Mouse (Mus musculus): ENCODE measurements around the gene Rbbp8nl.

- TF ChIP-seq CTCF (IDR thresholded peaks at IDR 0.05; ENCODE audit: control insufficient read depth, insufficient read depth, insufficient read length): no peak
- no peak for TF ChIP-seq MYOG (IDR thresholded peaks at IDR 0.05; ENCODE audit: control insufficient read depth, extremely low read depth, insufficient read length)
Measured at GRCm38 (mm10) chr2:180288966-180289365, 713 bp downstream of the Rbbp8nl start.
